Mouse (Mus musculus) bone marrow, adult 2 months (tissue): ENCODE results near the gene Prr15l. TPM values are rescaled to one million over a fixed set of nuclear protein-coding genes. Genes with fewer than 3 reads are reported as not detected.

ENCODE experiments used
- H3K27ac ChIP-seq: fragments of 200-500 bp; 2 replicates; pipeline ENCODE4 v1.5.1; 2012; ENCODE audit warnings: low read depth, mild to moderate bottlenecking, control low read depth, inconsistent platforms, low read length; ENCODE audit not compliant: control insufficient read depth, poor library complexity, insufficient read depth
- H3K4me1 ChIP-seq: fragments of 200-500 bp; 2 replicates; pipeline ENCODE4 v1.6.1; 2011; ENCODE audit warnings: low read length; ENCODE audit not compliant: control insufficient read depth, insufficient read depth
- H3K4me3 ChIP-seq: fragments of 200-500 bp; replicated peaks from 2 replicates; pipeline ENCODE3; 2011; ENCODE audit warnings: mild to moderate bottlenecking, low read depth, low read length, control low read depth; ENCODE audit not compliant: control insufficient read depth
- CTCF ChIP-seq: fragments of 200-500 bp; IDR thresholded peaks from 2 replicates; pipeline ENCODE4 v1.5.1; 2011; ENCODE audit warnings: low read length, control low read depth; ENCODE audit not compliant: control insufficient read depth, insufficient read depth
- POLR2A ChIP-seq: fragments of 200-500 bp; IDR thresholded peaks from 2 replicates; pipeline ENCODE4 v1.6.1; 2011; ENCODE audit warnings: low read depth, mild to moderate bottlenecking, control low read depth, low read length, borderline replicate concordance; ENCODE audit not compliant: control insufficient read depth
- WGBS: fragments of 180-500 bp; shearing (Covaris S2); methylation state at CpG from one replicate; pipeline ENCODE4 v1.1.7; 2018; 5-methylcytosine and 5-hydroxymethylcytosine counted together
- polyA plus RNA-seq: library from polyadenylated mRNA; stranded (reverse); fragments of >200 nt; gene quantifications from 2 replicates; pipeline ENCODE4 v1.2.4, GENCODE M21; 2011; ENCODE audit warnings: low replicate concordance; ENCODE audit not compliant: missing spikeins, insufficient read depth, insufficient read length

Prr15l gene
- polyA plus RNA-seq, 1 experiment = not detected

GRCm38 (mm10) chr11:96966172-96966571 is 38.3 kb downstream of the Prr15l start:
- TF ChIP-seq POLR2A = no peak
- no peak for TF ChIP-seq CTCF
- 67% methylated on average over 3 of the region's 3 CpGs for WGBS
- Histone ChIP-seq H3K4me3 (no peak overlapping the region), H3K27ac (peak overlapping the region; percentile 47), H3K4me1 (peaks cover 12% of the 10 kb centered on the region)

- WGBS = 3% methylated on average over 13 of the region's 13 CpGs
These were observed 39.1 kb downstream of the Prr15l start for GRCm38 (mm10) chr11:96966914-96967543.

GRCm38 (mm10) chr11:96967544-96968269 is 39.8 kb downstream of the Prr15l start:
- Histone ChIP-seq H3K4me3 (peak overlapping the region; percentile 67), H3K27ac (peak overlapping the region; percentile 86), H3K4me1 (peaks cover 16% of the 10 kb centered on the region)
- WGBS = 15% methylated on average over 11 of the region's 11 CpGs
- TF ChIP-seq CTCF (no peak), POLR2A (no peak)

More at GRCm38 (mm10) chr11:96966914-96967543, 39.1 kb downstream of the Prr15l start:
- TF ChIP-seq POLR2A = no peak
- no peak for TF ChIP-seq CTCF
- Histone ChIP-seq H3K27ac (peak overlapping the region; percentile 86), H3K4me3 (peak overlapping the region; percentile 67), H3K4me1 (peaks cover 14% of the 10 kb centered on the region)

GRCm38 (mm10) chr11:96968476-96968875 is 40.6 kb downstream of the Prr15l start:
- H3K27ac ChIP-seq = peak overlapping the region; percentile 70
- peaks cover 18% of the 10 kb centered on the region for H3K4me1 ChIP-seq
- TF ChIP-seq CTCF (no peak), POLR2A (no peak)
- H3K4me3 ChIP-seq = no peak overlapping the region
- 75% methylated on average over 6 of the region's 6 CpGs for whole genome bisulfite sequencing

- Histone ChIP-seq H3K4me3 (no peak overlapping the region), H3K4me1 (peaks cover 18% of the 10 kb centered on the region), H3K27ac (peak overlapping the region; percentile 26)
- WGBS = 65% methylated on average over 5 of the region's 5 CpGs
- no peak for TF ChIP-seq POLR2A
- TF ChIP-seq CTCF = no peak
These were observed 41.4 kb downstream of the Prr15l start for GRCm38 (mm10) chr11:96969280-96969722.

GRCm38 (mm10) chr11:96969746-96970145 is 41.8 kb downstream of the Prr15l start:
- Histone ChIP-seq H3K4me3 (no peak overlapping the region), H3K4me1 (peaks cover 18% of the 10 kb centered on the region), H3K27ac (peak overlapping the region; percentile 22; the same call in 1 of the 2 replicates)
- no peak for TF ChIP-seq CTCF
- WGBS = 63% methylated on average over 1 of the region's 1 CpGs

- no peak for TF ChIP-seq CTCF
- TF ChIP-seq POLR2A = no peak
- Histone ChIP-seq H3K4me1 (peaks cover 18% of the 10 kb centered on the region), H3K27ac (no peak overlapping the region), H3K4me3 (no peak overlapping the region)
- WGBS = 77% methylated on average over 3 of the region's 3 CpGs
These were observed 42.4 kb downstream of the Prr15l start for GRCm38 (mm10) chr11:96970341-96970740.

- 76% methylated on average over 5 of the region's 5 CpGs for WGBS
- TF ChIP-seq POLR2A = no peak
- TF ChIP-seq CTCF = no peak
- Histone ChIP-seq H3K4me3 (no peak overlapping the region), H3K4me1 (peaks cover 22% of the 10 kb centered on the region), H3K27ac (no peak overlapping the region)
These were observed 45.0 kb downstream of the Prr15l start for GRCm38 (mm10) chr11:96972906-96973305.

GRCm38 (mm10) chr11:96973426-96973964 is 45.6 kb downstream of the Prr15l start:
- Histone ChIP-seq H3K4me1 (peaks cover 21% of the 10 kb centered on the region), H3K4me3 (no peak overlapping the region), H3K27ac (peak overlapping the region; percentile 64)
- TF ChIP-seq POLR2A = no peak
- no peak for TF ChIP-seq CTCF
- WGBS = 83% methylated on average over 5 of the region's 5 CpGs
